Mouse (Mus musculus) lung, postnatal 14 days (tissue): ENCODE measurements around the gene Fam177a.
"Not testable (repeated sequence)": the region's sequence is repeated elsewhere in the genome, so short reads cannot be mapped to it uniquely, and the experiment has no call there.

Source experiments
- DNase-seq: peaks from one replicate; pipeline ENCODE4 v3.0.0; 2021

Gene Fam177a

DNA sequence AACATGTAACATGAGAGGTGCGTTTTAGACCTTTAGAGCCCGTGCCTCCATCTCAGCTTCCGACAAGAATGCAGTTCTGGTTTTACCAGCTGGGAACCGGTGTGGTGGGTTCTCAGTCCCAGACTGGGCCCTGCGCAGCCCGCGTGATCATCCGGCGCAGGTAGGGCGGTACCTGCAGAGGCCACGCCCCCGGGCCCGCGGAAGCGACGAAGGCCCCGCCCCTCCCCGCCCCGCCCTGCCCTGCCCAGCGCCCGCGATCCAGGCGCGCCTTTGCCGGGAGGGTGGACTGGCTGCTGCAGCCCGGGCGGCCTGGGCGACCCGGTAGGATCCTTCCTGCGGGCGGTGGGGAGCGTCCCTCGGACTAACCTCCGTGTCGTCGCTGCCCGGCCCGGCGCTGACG lies at the start of gene Fam177a:
Gene Fam177a (plus strand): TSS at position 228 of the 400 bp plus-strand sequence.
- DNase-seq: not testable (repeated sequence)

DNA sequence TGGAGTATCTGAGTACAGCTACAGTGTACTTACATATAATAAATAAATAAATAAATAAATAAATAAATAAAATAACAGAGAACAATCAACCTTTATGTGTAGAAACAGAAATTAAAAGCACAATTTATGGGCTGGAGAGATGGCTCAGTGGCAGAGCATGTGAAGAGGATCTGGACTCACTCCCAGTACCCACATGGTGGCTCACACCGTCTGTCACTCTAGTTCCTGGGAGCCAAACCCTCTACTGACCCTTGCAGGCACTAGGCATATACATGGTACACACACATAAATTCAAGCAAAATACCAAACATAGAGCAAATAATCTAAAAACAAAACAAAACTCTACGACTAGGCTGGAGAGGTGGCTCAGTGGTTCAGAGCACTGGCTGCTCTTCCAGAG lies 49.0 kb upstream of the Fam177a start:
- DNase-seq: no peak

DNA sequence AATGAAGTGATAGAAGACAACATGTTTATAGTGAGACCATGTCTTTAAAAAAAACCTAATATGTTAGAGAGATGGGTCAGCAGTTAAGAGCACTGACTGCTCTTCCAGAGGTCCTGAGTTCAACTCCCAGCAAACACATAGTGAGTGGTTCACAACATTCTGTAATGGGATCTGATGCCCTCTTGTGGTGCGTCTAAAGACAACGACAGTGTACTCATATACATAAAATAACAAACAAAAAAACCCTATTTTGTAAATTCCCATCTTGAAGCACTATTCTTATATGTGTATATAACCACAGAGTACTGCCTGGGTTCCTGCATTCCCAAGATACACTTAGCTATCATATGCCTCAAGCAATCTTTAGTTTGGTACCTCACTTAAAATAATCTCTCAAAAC lies 45.6 kb upstream of the Fam177a start:
- not testable (repeated sequence) for DNase-seq

DNA sequence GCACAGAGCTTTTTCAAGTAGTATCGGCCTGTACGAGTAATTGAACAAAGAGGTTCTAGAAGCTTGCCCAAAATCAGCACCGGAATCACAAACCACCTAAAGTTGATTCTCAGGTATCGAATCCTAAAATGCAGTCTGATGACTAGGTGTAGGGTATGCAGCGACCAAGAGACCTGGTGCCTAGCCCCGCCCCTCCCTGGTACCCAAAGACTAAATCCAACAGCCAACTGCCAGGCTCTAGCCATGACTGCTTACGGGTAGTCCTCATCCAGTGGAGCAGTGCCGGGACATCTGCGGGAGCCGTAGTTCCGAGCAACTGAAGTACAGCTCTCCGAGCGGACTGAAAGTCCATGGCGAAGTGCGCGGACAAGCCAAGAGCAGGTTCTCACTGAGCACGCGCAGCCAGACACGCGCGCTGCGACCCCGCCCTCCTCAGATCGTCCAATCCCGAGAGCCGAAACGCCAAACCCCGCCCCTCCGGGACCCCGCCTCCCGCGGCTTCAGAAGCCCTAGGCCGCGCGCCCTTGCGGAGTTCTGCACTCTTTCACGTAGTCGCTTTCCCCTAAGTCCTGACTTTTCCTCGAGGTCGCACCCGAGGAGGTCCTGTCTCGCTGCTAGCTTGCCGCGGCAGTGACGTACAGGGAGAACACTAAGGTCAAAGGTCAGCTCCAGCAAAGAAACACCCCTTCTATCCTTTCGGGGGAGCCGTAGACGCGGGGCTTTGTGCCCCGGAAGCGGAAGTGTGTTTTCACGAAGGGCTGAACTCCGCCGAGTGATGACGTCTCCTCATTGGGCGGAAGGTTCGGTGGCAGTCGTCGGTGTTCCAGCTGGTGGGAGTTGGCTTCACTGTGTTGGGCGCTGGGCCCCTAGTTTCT lies 44.3 kb upstream of the Fam177a start, which contains the start of the genes 2700097O09Rik and Srp54a:
Gene 2700097O09Rik (minus strand): TSS at position 385 of the 875 bp plus-strand sequence.
Gene Srp54a (plus strand): TSS at position 537 of the 875 bp plus-strand sequence.
- DNase-seq: peak; percentile 94

DNA sequence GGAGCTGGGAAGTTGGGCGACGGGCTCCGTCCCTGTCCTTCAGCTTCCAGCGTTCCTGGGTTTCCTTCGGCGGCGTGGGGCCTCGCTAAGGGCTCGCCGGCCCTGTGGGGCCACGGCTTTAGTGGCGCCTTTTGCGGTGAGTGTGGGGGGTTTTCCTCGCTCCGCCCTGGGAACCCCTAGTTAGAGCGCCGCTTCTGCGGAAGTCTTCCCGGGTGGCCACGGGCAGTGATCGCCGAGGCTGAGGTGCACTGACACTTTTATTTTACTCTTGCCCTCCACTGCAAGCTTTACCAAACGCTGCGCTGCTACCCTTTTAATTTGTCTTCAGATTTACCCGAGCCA lies 43.7 kb upstream of the Fam177a start:
- not testable (repeated sequence) for DNase-seq

DNA sequence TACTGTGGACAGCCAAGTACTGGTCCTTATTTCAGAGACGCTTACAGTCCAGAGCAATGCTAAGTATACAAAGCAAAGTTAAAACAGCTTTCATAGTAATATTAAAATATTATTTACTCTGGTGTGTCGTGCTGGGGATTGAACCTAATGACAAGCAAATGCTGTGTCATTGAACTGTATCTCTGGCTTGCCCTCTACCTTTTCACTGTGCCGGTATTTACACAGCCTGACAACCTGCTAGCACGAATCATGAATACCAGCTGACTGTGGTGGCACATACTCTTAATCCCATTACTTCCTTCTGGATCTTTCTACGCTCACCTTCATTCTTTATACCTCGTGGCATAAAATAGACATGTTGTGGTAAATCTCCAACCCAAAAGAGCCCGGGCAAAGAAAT lies 32.1 kb upstream of the Fam177a start:
- DNase-seq: not testable (repeated sequence)

DNA sequence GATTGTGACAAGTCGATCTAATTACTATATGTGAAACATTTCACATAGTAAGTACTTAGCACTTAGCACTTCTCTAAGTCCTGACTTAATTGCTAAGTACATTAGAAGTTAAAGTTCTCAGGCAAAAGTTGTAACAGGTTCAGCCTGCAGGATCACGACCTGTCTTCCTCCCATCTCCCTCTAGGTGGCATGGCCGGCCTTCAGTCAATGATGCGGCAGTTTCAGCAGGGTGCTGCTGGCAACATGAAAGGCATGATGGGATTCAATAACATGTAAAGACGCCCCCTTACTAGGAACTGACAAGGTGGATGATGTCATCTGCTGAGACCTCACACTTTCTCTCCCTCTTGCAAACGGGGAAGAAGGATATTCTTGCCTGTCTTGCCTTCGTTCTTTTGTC lies 11.7 kb upstream of the Fam177a start:
- not testable (repeated sequence) for DNase-seq

DNA sequence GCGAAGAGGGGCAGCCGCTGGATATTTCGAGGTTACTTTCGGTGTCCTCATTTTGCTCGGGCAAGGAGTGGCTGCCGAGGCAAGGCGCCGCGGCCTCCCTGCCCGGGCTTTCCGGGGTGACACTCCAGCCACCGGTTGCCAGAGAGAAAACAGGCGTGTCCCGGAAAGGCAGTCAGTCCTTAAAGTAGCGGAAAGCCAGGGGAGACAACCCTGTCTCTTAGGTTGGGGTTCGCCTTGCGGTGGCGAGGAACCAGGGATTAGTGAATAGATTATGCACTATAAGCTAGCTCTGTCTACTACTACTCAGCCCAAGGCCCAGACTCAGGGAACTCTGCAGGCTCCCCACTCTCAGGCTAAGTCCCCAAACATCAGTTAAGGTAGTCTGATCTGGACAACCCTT lies 462 bp downstream of the Fam177a start:
- not testable (repeated sequence) for DNase-seq

DNA sequence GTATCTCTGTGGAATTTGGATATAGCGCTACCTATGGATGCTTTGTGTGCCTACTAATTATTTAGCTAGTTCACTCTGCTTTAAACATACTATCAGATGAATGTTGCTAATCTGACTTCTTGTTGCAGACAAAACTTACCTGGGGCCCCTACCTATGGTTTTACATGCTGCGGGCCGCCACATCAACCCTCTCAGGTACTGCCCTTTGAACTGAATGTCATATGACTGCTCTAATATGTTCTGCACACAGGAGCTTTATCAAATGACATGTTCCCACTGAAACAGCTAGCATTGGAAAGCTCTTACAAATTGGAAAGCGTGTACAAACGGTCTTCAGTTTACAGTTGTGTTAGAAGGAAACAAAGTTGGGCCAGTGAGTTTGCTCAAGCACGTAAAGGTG lies 11.3 kb downstream of the Fam177a start:
- DNase-seq: not testable (repeated sequence)

DNA sequence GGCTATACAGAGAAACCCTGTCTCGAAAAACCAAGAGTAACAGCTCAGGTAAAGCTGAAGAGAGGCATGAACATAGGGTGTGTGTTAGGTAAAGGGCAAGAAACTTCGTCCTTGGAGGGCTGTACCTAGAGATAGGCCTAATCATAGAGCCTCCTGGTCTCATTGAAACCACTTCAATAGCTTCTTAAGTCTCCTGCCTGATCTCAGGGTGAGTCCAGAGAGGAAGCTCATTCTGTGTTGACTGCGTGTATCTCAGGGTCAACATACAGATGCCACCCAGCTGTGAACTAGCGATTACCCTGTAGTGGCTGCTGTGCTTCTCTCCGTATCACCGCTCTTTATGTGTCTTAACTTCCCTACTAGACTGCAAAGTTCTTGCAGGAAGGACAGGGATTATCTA lies 13.6 kb downstream of the Fam177a start:
- not testable (repeated sequence) for DNase-seq

DNA sequence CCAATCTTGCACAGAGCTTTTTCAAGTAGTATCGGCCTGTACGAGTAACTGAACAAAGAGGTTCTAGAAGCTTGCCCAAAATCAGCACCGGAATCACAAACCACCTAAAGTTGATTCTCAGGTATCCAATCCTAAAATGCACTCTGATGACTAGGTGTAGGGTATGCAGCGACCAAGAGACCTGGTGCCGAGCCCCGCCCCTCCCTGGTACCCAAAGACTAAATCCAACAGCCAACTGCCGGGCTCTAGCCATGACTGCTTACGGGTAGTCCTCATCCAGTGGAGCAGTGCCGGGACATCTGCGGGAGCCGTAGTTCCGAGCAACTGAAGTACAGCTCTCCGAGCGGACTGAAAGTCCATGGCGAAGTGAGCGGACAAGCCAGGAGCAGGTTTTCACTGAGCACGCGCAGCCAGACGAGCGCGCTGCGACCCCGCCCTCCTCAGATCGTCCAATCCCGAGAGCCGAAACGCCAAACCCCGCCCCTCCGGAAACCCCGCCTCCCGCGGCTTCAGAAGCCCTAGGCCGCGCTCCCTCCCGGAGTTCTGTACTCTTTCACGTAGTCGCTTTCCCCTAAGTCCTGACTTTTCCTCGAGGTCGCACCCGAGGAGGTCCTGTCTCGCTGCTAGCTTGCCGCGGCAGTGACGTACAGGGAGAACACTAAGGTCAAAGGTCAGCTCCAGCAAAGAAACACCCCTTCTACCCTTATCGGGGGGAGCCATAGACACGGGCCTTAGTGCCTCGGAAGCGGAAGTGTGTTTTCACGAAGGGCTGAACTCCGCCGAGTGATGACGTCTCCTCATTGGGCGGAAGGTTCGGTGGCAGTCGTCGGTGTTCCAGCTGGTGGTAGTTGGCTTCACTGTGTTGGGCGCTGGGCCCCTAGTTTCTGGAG lies 30.5 kb downstream of the Fam177a start, which contains the start of gene Srp54b:
Gene Srp54b (plus strand): TSS at position 546 of the 890 bp plus-strand sequence.
- not testable (repeated sequence) for DNase-seq

DNA sequence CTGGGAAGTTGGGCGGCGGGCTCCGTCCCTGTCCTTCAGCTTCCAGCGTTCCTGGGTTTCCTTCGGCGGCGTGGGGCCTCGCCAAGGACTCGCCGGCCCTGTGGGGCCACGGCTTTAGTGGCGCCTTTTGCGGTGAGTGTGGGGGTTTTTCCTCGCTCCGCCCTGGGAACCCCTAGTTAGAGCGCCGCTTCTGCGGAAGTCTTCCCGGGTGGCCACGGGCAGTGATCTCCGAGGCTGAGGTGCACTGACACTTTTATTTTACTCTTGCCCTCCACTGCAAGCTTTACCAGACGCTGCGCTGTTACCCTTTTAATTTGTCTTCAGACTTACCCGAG lies 31.1 kb downstream of the Fam177a start:
- not testable (repeated sequence) for DNase-seq

DNA sequence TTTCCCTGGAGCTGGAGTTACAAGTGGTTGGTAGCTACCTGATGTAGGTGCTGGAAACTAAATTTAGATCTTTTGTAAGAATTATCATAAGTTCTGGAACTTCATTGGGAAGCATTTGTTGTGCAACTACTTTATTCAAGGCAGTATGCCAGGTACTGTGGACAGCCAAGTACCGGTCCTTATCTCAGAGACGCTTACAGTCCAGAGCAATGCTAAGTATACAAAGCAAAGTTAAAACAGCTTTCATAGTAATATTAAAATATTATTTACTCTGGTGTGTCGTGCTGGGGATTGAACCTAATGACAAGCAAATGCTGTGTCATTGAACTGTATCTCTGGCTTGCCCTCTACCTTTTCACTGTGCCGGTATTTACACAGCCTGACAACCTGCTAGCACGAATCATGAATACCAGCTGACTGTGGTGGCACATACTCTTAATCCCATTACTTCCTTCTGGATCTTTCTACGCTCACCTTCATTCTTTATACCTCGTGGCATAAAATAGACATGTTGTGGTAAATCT lies 42.8 kb downstream of the Fam177a start:
- not testable (repeated sequence) for DNase-seq

DNA sequence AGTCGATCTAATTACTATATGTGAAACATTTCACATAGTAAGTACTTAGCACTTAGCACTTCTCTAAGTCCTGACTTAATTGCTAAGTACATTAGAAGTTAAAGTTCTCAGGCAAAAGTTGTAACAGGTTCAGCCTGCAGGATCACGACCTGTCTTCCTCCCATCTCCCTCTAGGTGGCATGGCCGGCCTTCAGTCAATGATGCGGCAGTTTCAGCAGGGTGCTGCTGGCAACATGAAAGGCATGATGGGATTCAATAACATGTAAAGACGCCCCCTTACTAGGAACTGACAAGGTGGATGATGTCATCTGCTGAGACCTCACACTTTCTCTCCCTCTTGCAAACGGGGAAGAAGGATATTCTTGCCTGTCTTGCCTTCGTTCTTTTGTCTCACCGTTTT lies 63.4 kb downstream of the Fam177a start:
- DNase-seq: not testable (repeated sequence)

DNA sequence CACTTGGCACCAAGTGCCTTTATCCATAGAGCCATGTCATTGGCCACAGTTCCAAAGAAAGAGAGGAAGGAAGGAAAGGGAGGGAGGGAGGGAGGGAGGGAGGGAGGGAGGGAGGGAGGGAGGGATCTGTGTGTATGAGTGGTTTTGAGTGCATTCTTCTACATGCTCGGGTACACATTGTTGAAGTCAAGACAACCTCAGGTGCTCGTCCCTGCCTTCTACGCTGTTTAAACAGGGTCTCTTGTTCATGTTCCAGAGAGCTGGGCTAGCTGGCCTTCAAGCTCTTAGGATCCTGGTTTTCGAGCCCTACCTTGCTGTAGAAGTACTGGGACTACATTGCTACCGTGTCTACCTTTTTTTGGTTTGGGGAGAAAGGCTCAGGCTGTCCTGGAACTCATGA lies 64.9 kb downstream of the Fam177a start:
- not testable (repeated sequence) for DNase-seq
